Mouse (Mus musculus) E14TG2a.4 (cell line): ENCODE measurements around the gene Nup107.

Experiments used
- CTCF ChIP-seq: conservative IDR thresholded peaks from 2 replicates; pipeline ENCODE4 v1.5.1; 2014; ENCODE audit warnings: low read length
- NANOG ChIP-seq: IDR thresholded peaks from 2 replicates; pipeline ENCODE4 v1.6.1; 2014; ENCODE audit warnings: borderline replicate concordance, low read length, mixed read lengths
- POU5F1 ChIP-seq: IDR thresholded peaks from 2 replicates; pipeline ENCODE4 v1.6.1; 2014; ENCODE audit warnings: low read length, borderline replicate concordance

GRCm38 (mm10) chr10:117767286-117768140 is 25.0 kb downstream of the Nup107 start:
- TF ChIP-seq CTCF (no peak), POU5F1 (no peak), NANOG (no peak)
